Mouse (Mus musculus): ENCODE results near the gene Ccl26. TPM values are rescaled to one million over a fixed set of nuclear protein-coding genes. Genes with fewer than 3 reads are reported as not detected.

The Ccl26 gene
- polyA plus RNA-seq, 1 experiment from 2014 or later: not detected

GRCm38 (mm10) chr5:135529310-135529709 lies 34.1 kb downstream of the Ccl26 start:
- Histone ChIP-seq H3K4me1 (ENCODE audit: insufficient read depth) (no peaks in the 10 kb centered on the region; the same call in 1 of the 2 replicates), H3K4me2 (no peak overlapping the region), H3K27ac (ENCODE audit: low read depth) (no peak overlapping the region), H3K9ac (no peak overlapping the region), H3K27me3 (ENCODE audit: insufficient read depth, low read length) (no peaks in the 10 kb centered on the region), H3K9me3 (ENCODE audit: low read depth, low read length) (no peaks in the 10 kb centered on the region), H3K36me3 (ENCODE audit: insufficient read depth) (no peaks in the 10 kb centered on the region), H3K4me3 (ENCODE audit: low read depth, low read length) (no peak overlapping the region)
- peak; percentile 47 for TF ChIP-seq CTCF (IDR thresholded peaks at IDR 0.05; ENCODE audit: low read depth)
- WGBS: 71% methylated on average over 3 of the region's 3 CpGs
- ATAC-seq (ENCODE audit: insufficient read depth): no peak
- no peak for DNase-seq

- 33% methylated on average over 7 of the region's 7 CpGs for WGBS
- no peaks in the 10 kb centered on the region for H3K27me3 ChIP-seq (ENCODE audit: insufficient read depth, low read length)
- H3K9me3 ChIP-seq (ENCODE audit: low read depth, low read length): no peaks in the 10 kb centered on the region
- H3K9ac ChIP-seq: no peak overlapping the region
- DNase-seq (no peak), ATAC-seq (ENCODE audit: insufficient read depth) (no peak)
- no peak overlapping the region for H3K4me2 ChIP-seq
- no peak for TF ChIP-seq CTCF (IDR thresholded peaks at IDR 0.05; ENCODE audit: low read depth)
- H3K4me1 ChIP-seq (ENCODE audit: insufficient read depth): no peaks in the 10 kb centered on the region; the same call in 1 of the 2 replicates
- H3K4me3 ChIP-seq (ENCODE audit: low read depth, low read length): no peak overlapping the region
- no peaks in the 10 kb centered on the region for H3K36me3 ChIP-seq (ENCODE audit: insufficient read depth)
- no peak overlapping the region for H3K27ac ChIP-seq (ENCODE audit: low read depth)
Observed at GRCm38 (mm10) chr5:135527986-135528385, 35.4 kb downstream of the Ccl26 start.

GRCm38 (mm10) chr5:135524660-135525560 lies 38.5 kb downstream of the Ccl26 start:
- TF ChIP-seq CTCF (IDR thresholded peaks at IDR 0.05; ENCODE audit: low read depth): no peak
- Histone ChIP-seq H3K27ac (ENCODE audit: low read depth) (peak overlapping the region; percentile 54; the same call in 1 of the 2 replicates), H3K36me3 (ENCODE audit: insufficient read depth) (no peaks in the 10 kb centered on the region), H3K27me3 (ENCODE audit: insufficient read depth, low read length) (no peaks in the 10 kb centered on the region), H3K4me3 (ENCODE audit: low read depth, low read length) (no peak overlapping the region), H3K9ac (no peak overlapping the region), H3K4me2 (no peak overlapping the region), H3K9me3 (ENCODE audit: low read depth, low read length) (no peaks in the 10 kb centered on the region), H3K4me1 (ENCODE audit: insufficient read depth) (no peaks in the 10 kb centered on the region)
- WGBS: 45% methylated on average over 11 of the region's 11 CpGs
- no peak for ATAC-seq (ENCODE audit: insufficient read depth)
- DNase-seq: peak; percentile 37

- ATAC-seq (ENCODE audit: insufficient read depth): no peak
- 69% methylated on average over 2 of the region's 2 CpGs for WGBS
- no peak for DNase-seq
- Histone ChIP-seq H3K27ac (ENCODE audit: low read depth) (no peak overlapping the region), H3K4me3 (ENCODE audit: low read depth, low read length) (no peak overlapping the region), H3K36me3 (ENCODE audit: insufficient read depth) (no peaks in the 10 kb centered on the region), H3K27me3 (ENCODE audit: insufficient read depth, low read length) (no peaks in the 10 kb centered on the region), H3K4me1 (ENCODE audit: insufficient read depth) (no peaks in the 10 kb centered on the region), H3K4me2 (no peak overlapping the region), H3K9ac (no peak overlapping the region), H3K9me3 (ENCODE audit: low read depth, low read length) (no peaks in the 10 kb centered on the region)
- no peak for TF ChIP-seq CTCF (IDR thresholded peaks at IDR 0.05; ENCODE audit: low read depth)
Observed at GRCm38 (mm10) chr5:135524087-135524486, 39.3 kb downstream of the Ccl26 start.

- Histone ChIP-seq H3K9me3 (ENCODE audit: low read depth, low read length) (no peaks in the 10 kb centered on the region), H3K27me3 (ENCODE audit: insufficient read depth, low read length) (no peaks in the 10 kb centered on the region), H3K9ac (no peak overlapping the region), H3K4me2 (no peak overlapping the region), H3K27ac (ENCODE audit: low read depth) (no peak overlapping the region), H3K4me3 (ENCODE audit: low read depth, low read length) (no peak overlapping the region), H3K4me1 (ENCODE audit: insufficient read depth) (no peaks in the 10 kb centered on the region), H3K36me3 (ENCODE audit: insufficient read depth) (no peaks in the 10 kb centered on the region)
- no peak for DNase-seq
- WGBS: 62% methylated on average over 9 of the region's 9 CpGs
- ATAC-seq (ENCODE audit: insufficient read depth): no peak
- no peak for TF ChIP-seq CTCF (IDR thresholded peaks at IDR 0.05; ENCODE audit: low read depth)
Observed at GRCm38 (mm10) chr5:135522111-135522722, 41.2 kb downstream of the Ccl26 start.

GRCm38 (mm10) chr5:135517348-135517883 lies 46.0 kb downstream of the Ccl26 start:
- H3K4me3 ChIP-seq (ENCODE audit: low read depth, low read length): no peak overlapping the region
- DNase-seq: no peak
- no peak overlapping the region for H3K4me2 ChIP-seq
- TF ChIP-seq CTCF (IDR thresholded peaks at IDR 0.05; ENCODE audit: low read depth): no peak
- H3K27ac ChIP-seq (ENCODE audit: low read depth): no peak overlapping the region
- no peak overlapping the region for H3K9ac ChIP-seq
- WGBS: 85% methylated on average over 5 of the region's 5 CpGs
- no peaks in the 10 kb centered on the region for H3K27me3 ChIP-seq (ENCODE audit: insufficient read depth, low read length)
- H3K4me1 ChIP-seq (ENCODE audit: insufficient read depth): no peaks in the 10 kb centered on the region
- H3K9me3 ChIP-seq (ENCODE audit: low read depth, low read length): no peaks in the 10 kb centered on the region
- ATAC-seq (ENCODE audit: insufficient read depth): no peak
- H3K36me3 ChIP-seq (ENCODE audit: insufficient read depth): no peaks in the 10 kb centered on the region

- 50% methylated on average over 4 of the region's 4 CpGs for WGBS
- Histone ChIP-seq H3K27ac (ENCODE audit: low read depth) (no peak overlapping the region), H3K4me1 (ENCODE audit: insufficient read depth) (no peaks in the 10 kb centered on the region), H3K9ac (no peak overlapping the region), H3K9me3 (ENCODE audit: low read depth, low read length) (no peaks in the 10 kb centered on the region), H3K36me3 (ENCODE audit: insufficient read depth) (no peaks in the 10 kb centered on the region), H3K4me2 (no peak overlapping the region), H3K4me3 (ENCODE audit: low read depth, low read length) (no peak overlapping the region), H3K27me3 (ENCODE audit: insufficient read depth, low read length) (no peaks in the 10 kb centered on the region)
- TF ChIP-seq CTCF (IDR thresholded peaks at IDR 0.05; ENCODE audit: low read depth): no peak
- ATAC-seq (ENCODE audit: insufficient read depth): no peak
- DNase-seq: no peak
Observed at GRCm38 (mm10) chr5:135513131-135513530, 50.2 kb downstream of the Ccl26 start.

Measured in lung, embryonic 14.5 days (tissue).